Mouse (Mus musculus): Measurements from ENCODE around the gene Osbpl10.

Gene Osbpl10

GRCm38 (mm10) chr9:115088295-115088993 lies 110.1 kb downstream of the Osbpl10 start:
- DNase-seq (ENCODE audit: low spot score), result peak; percentile 52

GRCm38 (mm10) chr9:115089644-115090043 lies 111.3 kb downstream of the Osbpl10 start:
- no peak for DNase-seq (ENCODE audit: low spot score)

- no peak for DNase-seq (ENCODE audit: low spot score)
Measured at GRCm38 (mm10) chr9:115096481-115096880, 118.1 kb downstream of the Osbpl10 start.

DNA sequence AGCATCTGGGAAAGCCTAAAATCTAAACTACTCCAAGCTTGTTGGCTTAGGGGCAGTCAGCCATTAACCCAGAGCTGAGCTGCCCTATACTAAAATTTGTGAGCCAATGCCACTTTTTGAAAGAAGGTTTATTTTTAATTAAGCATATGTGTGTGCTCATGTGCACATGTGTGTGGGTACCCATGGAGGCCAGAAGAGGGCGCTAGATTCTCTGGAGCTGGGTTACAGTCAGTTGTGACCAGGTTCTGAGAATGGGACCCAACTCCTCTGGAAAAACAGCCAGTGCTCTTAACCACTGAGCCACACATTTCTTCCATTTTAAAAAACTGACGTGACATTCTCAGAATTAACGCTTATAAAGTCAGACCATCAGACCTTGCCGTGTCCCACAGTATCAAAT lies 119.0 kb downstream of the Osbpl10 start:
- no peak for DNase-seq (ENCODE audit: low spot score)

DNA sequence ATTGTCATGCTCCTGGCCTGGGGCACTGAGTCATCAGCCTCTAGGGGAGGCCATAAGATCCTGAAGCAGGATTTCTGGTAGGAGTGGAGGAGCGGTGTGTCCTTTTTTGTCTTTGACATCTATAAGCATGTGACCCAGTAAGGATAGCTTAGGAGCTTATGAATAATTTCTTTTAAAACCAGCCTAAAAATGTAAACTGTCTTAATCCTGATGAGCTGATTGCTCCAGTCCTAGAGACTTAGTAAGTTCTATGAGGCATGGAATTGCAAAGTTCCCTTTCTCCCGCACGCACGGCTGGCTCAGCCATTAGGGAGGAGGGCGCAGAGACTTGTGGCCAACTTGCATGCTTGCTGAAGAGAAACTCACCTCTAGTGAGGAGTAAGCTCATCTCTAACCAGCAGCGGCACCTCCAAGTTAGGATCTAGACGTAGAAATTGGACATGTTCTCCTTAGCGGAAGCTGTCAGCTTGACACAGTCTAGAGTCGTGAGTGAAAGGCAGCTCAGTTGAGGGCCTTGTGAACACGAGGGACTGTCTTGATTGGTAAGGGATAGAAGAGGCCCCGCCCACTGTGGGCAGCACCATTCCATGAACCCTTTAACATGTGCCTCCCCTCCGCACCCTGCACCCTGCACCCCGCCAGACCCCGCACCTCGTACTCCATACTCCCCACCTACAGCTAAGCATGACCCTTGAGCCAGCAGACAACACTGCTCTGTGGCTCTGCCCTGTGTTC lies 122.0 kb downstream of the Osbpl10 start:
- DNase-seq (ENCODE audit: low spot score), result no peak

DNA sequence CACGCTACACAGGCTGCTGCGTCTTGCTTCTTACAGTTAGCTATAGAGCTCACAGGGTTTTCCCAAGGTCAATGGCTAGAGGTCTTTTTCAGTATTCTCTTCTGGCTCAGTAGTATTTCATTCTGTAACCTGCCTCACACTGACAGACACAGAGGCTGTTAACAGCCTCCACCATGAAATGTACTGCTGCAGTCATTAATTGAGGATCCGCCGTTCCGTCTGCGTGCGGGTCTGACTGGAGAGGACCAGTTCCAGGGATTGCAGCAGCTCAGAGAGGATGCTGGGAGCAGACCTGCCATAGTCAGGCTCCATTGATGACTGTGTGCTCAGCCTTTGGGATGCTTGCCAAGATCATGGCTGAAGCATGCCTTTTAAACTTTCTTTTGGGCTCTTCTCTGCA lies 129.1 kb downstream of the Osbpl10 start:
- no peak for DNase-seq (ENCODE audit: low spot score)

DNA sequence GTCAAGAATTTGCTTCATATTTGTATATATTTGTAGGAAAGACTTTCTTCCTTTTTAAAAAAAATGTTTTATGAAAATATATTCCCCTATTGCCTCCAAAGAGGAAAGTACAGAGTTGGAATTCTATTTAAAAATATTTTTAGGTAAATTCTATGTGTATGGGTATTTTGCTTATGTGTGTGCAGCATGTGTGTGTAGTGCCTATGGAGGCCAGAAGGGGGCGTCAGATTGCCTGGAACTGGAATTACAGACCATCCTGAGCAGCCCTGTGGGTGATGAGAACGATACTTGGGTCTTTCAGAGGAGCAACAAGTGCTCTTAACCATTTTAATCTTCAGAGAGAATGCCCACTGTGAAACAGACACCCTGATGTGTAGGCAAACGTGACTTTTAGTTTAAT lies 132.3 kb downstream of the Osbpl10 start:
- DNase-seq (ENCODE audit: low spot score), result no peak

GRCm38 (mm10) chr9:115117314-115117713 lies 138.9 kb downstream of the Osbpl10 start:
- no peak for DNase-seq (ENCODE audit: low spot score)

- no peak for DNase-seq (ENCODE audit: low spot score)
Measured at GRCm38 (mm10) chr9:115120276-115120675, 141.9 kb downstream of the Osbpl10 start.

- DNase-seq (ENCODE audit: low spot score), result no peak
Measured at GRCm38 (mm10) chr9:115120678-115121224, 142.4 kb downstream of the Osbpl10 start.

DNA sequence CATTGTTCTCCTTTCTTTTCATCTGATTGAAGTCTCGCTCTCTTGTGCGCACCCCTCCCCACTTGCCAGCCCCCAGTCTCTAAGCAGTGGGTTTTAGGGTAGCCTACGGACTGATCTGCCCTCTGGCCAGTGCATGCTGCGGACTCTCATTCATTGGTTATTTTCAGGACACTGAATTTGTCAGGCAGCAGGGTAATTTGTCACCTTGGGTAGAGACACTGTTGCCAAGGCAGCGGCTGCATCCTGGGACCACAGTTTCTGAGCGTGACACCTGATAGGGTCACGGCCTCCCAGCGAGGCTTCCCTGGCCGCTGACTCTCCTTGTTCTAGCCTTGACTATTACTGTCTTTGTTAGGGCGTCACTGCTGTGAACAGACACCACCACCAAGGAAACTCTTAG lies 149.0 kb downstream of the Osbpl10 start:
- DNase-seq (ENCODE audit: low spot score), result no peak

- DNase-seq (ENCODE audit: low spot score), result no peak
Measured at GRCm38 (mm10) chr9:115133926-115134325, 155.6 kb downstream of the Osbpl10 start.

DNA sequence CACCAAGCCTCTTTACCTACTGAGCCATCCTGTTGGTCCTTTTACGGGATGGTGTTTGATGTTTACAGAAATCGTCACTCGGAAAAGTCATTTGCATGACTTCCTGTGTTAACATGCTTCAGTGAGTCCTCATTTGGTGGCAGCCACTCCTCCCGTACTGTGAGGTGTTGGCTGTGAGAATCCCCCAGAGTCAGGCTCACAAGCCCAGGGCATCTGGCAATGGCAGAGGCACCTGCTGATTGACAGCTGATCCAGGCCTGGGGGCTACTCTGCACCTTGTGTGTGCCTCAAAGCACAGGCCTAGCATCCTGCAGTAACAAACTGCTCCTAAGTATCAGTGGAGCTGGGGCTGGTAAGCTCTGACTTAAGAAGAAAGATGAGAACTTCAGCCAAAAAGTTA lies 156.4 kb downstream of the Osbpl10 start:
- no peak for DNase-seq (ENCODE audit: low spot score)

- DNase-seq (ENCODE audit: low spot score), result no peak
Measured at GRCm38 (mm10) chr9:115135352-115135751, 157.0 kb downstream of the Osbpl10 start.

- DNase-seq (ENCODE audit: low spot score), result no peak
Measured at GRCm38 (mm10) chr9:115137858-115138257, 159.5 kb downstream of the Osbpl10 start.

- no peak for DNase-seq (ENCODE audit: low spot score)
Measured at GRCm38 (mm10) chr9:115139597-115140332, 161.4 kb downstream of the Osbpl10 start.

GRCm38 (mm10) chr9:115147141-115147540 lies 168.8 kb downstream of the Osbpl10 start:
- DNase-seq (ENCODE audit: low spot score), result no peak

DNA sequence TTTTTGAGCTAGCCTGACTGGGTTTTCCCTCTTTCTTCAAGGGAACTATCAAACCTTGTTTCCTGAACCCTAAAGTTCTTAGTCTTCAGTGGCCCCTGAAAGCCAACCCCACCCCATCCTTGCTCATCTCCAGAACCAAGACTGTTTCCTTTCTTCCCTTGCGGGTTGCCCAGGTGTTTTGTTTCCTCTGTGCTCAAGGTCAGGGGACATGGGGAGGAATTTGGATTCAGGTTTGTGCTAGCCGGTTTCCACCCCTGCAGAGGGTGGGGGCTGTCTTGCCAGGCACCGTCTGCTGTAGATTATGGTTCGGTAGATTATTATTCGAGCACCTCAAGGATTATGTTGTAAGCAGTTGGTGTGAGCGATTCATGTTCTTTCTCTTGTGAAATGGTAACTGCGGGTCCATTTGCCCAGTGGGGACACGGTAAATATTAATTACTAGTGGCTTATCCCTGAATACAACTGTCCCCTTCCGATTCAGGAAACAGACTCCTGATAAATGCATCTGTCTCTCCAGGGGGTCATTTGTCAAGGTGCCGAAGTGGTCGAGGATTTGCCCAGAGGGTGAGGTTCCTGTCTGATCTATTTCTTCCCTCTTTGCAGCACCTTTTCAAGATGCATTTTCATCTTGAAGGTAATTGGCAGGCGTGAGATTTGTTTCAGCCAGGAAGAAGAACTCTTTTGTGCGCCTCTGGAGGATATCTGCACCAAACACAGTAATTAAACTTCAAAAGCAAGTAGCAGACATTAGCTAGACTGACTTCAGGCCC lies 169.4 kb downstream of the Osbpl10 start:
- DNase-seq (ENCODE audit: low spot score), result no peak

DNA sequence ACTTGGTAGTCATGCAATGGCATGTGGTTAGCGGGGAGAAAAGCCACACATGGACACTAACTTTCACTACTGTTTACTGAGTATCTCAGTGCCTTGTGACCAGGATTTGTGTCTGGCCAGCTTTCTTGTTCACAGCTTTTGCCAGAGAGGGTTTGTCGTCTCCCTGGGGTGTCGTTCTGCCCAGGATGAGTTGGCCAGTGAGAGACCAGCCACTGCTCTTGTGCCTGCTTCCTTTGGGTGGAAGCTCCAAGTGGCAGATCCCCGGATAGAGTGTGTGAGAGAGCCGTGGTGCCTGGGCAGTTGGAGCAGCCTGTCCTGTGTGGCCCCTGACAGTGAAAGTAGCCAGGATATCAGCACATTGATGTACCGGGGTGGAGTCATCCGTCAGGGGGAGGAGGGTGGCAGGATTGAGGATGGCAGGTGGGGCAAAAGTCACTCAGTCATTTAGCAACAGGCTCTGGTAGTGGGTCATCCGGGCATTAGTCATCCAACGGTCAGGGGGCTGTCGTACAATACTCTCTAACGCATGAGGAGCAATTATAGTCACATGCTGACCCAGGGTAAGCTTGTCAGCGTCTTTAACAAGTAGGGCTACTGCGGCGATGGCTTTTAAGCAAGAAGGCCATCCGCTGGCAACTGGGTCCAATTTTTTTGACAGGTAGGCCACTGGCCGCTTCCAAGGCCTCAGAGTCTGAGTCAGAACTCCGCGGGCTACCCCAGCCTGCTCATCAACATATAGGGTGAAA lies 170.8 kb downstream of the Osbpl10 start:
- no peak for DNase-seq (ENCODE audit: low spot score)

GRCm38 (mm10) chr9:115161591-115161990 lies 183.2 kb downstream of the Osbpl10 start:
- no peak for DNase-seq (ENCODE audit: low spot score)

GRCm38 (mm10) chr9:115163031-115163430 lies 184.7 kb downstream of the Osbpl10 start:
- DNase-seq (ENCODE audit: low spot score), result no peak

All from left cerebral cortex, adult 11 months (tissue).